Mouse (Mus musculus): ENCODE data around the gene Dock9. TPM values are rescaled to one million over a fixed set of nuclear protein-coding genes. Genes with fewer than 3 reads are reported as not detected.

The Dock9 gene
- total and polyA plus RNA-seq, 3 experiments = 9.3 to 12.2 (median 10.3) TPM

DNA sequence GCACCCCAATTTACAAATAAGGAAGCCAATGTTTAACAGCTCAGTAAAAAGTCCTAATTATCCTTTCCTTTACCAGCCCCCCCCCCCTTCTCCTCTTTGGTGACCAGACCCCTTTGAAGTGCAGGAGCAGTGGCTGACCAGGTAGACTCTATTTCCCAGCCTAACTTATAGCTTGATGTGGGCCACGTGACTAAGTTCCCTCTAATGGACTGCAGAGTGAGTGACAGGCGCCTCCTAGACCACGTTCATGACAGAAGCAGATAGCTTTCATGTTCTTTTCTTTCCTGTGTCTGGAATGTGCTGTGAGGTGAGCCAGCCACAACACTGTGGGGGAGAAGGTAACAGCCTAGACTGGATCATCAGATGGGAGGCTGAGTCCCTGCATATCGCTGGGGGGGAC is 186.1 kb downstream of the Dock9 start:
- dilution Hi-C loops (cut with MboI; ENCODE audit: extremely low pct_ligation_motif_present, extremely low pct_unique_long_range_greater_than_20kb, low sequenced_read_pairs) (no loop called here), in situ Hi-C loops (cut with MboI; ENCODE audit: low pct_ligation_motif_present, low pct_unique_long_range_greater_than_20kb, low sequenced_read_pairs) (no loop called here)
- Histone ChIP-seq H3K27me3 (replicated peaks) (no peaks in the 10 kb centered on the region), H3K79me2 (replicated peaks; ENCODE audit: control insufficient read depth, extremely low read depth, insufficient read depth, poor library complexity, severe bottlenecking) (no peaks in the 10 kb centered on the region), H3K9ac (ENCODE audit: insufficient read depth, low read depth) (no peak overlapping the region), H3K9me3 (replicated peaks; ENCODE audit: low read length) (no peaks in the 10 kb centered on the region), H3K4me1 (ENCODE audit: control insufficient read depth in 1 of 2, insufficient read depth in 2 of 2) (peaks cover 0 to 15% of the 10 kb centered on the region in 2 experiments; a peak in 2 of 4 replicates), H3K27ac (ENCODE audit: insufficient read depth, low read depth) (no peak overlapping the region), H3K36me3 (replicated peaks in 1 of 2; ENCODE audit: control insufficient read depth in 1 of 2, insufficient read depth in 1 of 2, low read length in 1 of 2) (peaks cover 11 to 29% of the 10 kb centered on the region in 2 experiments), H3K4me2 (ENCODE audit: insufficient read depth, low read depth, poor library complexity, severe bottlenecking) (no peak overlapping the region), H3K4me3 (replicated peaks in 1 of 3; ENCODE audit: low read depth in 2 of 3, low read length in 2 of 3, poor library complexity in 1 of 3) (no peak overlapping the region)
- TF ChIP-seq RAD21 (IDR thresholded peaks at IDR 0.05; ENCODE audit: low read depth, low read length) = no peak
- DNase-seq (ENCODE audit: extremely low read depth) = no peak

DNA sequence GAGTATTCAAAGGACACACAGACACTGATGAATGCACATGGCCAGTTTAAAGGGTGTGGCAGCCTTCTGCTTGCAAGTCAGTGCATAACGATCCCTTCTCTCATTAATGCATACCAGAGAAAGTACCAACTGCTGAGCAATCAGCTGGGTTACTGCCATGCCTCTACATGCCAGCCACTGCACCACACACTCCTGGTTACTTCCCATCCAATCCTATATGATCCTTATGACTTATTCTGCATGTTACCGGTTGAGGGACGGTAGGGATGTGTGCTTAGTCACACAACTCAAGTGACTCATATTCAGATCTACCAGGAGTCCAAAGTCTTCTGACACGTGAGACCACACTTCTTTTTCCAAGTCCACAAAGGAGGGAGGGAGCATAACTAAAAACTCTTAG is 186.5 kb downstream of the Dock9 start:
- Histone ChIP-seq H3K27me3 (replicated peaks) (no peaks in the 10 kb centered on the region), H3K4me3 (replicated peaks in 1 of 3; ENCODE audit: low read depth in 2 of 3, low read length in 2 of 3, poor library complexity in 1 of 3) (no peak overlapping the region), H3K4me2 (ENCODE audit: insufficient read depth, low read depth, poor library complexity, severe bottlenecking) (no peak overlapping the region), H3K9me3 (replicated peaks; ENCODE audit: low read length) (no peaks in the 10 kb centered on the region), H3K4me1 (ENCODE audit: control insufficient read depth in 1 of 2, insufficient read depth in 2 of 2) (peaks cover 0 to 15% of the 10 kb centered on the region in 2 experiments; a peak in 2 of 4 replicates), H3K9ac (ENCODE audit: insufficient read depth, low read depth) (no peak overlapping the region), H3K79me2 (replicated peaks; ENCODE audit: control insufficient read depth, extremely low read depth, insufficient read depth, poor library complexity, severe bottlenecking) (no peaks in the 10 kb centered on the region), H3K36me3 (replicated peaks in 1 of 2; ENCODE audit: control insufficient read depth in 1 of 2, insufficient read depth in 1 of 2, low read length in 1 of 2) (peaks cover 13 to 32% of the 10 kb centered on the region in 2 experiments), H3K27ac (ENCODE audit: insufficient read depth, low read depth) (no peak overlapping the region)
- no peak for DNase-seq (ENCODE audit: extremely low read depth)
- TF ChIP-seq TBP (conservative IDR thresholded peaks at IDR 0.05; ENCODE audit: low read depth, low read length) (no peak), UBTF (IDR thresholded peaks at IDR 0.05; ENCODE audit: low read depth, low read length) (no peak), USF1 (IDR thresholded peaks at IDR 0.05; ENCODE audit: low read depth, low read length) (no peak), JUND (conservative IDR thresholded peaks at IDR 0.05; ENCODE audit: low read depth, low read length) (no peak), EP300 (IDR thresholded peaks at IDR 0.05; ENCODE audit: low read length) (no peak), CTCF (conservative IDR thresholded peaks at IDR 0.05 in 1 of 2, IDR thresholded peaks at IDR 0.05 in 1 of 2; ENCODE audit: low read depth in 2 of 2, low read length in 2 of 2) (no peak), TCF12 (IDR thresholded peaks at IDR 0.05; ENCODE audit: low read depth, low read length) (no peak), MAX (IDR thresholded peaks at IDR 0.05; ENCODE audit: low read length) (no peak), NRF1 (IDR thresholded peaks at IDR 0.05; ENCODE audit: low read depth, low read length) (no peak), POLR2A (IDR thresholded peaks at IDR 0.05; ENCODE audit: low read depth, low read length) (no peak), MEF2A (IDR thresholded peaks at IDR 0.05; ENCODE audit: borderline replicate concordance, low read depth, low read length) (no peak), CHD1 (IDR thresholded peaks at IDR 0.05; ENCODE audit: low read depth, low read length) (no peak), CHD2 (IDR thresholded peaks at IDR 0.05; ENCODE audit: low read length) (no peak), ZMIZ1 (IDR thresholded peaks at IDR 0.05; ENCODE audit: low read depth, low read length) (no peak), PAX5 (IDR thresholded peaks at IDR 0.05; ENCODE audit: low read length) (no peak)
- dilution Hi-C loops (cut with MboI; ENCODE audit: extremely low pct_ligation_motif_present, extremely low pct_unique_long_range_greater_than_20kb, low sequenced_read_pairs) (no loop called here), in situ Hi-C loops (cut with MboI; ENCODE audit: low pct_ligation_motif_present, low pct_unique_long_range_greater_than_20kb, low sequenced_read_pairs) (no loop called here)

Measured in CH12.LX (cell line).